Mouse (Mus musculus): Measurements from ENCODE around the gene Aarsd1. TPM values are rescaled to one million over a fixed set of nuclear protein-coding genes. Genes with fewer than 3 reads are reported as not detected.
"Not testable (repeated sequence)": the region's sequence is repeated elsewhere in the genome, so short reads cannot be mapped to it uniquely, and the experiment has no call there.

The Aarsd1 gene
- total RNA-seq, 2 experiments from 2014 or later = 16.0 to 17.1 TPM

GRCm38 (mm10) chr11:101447786-101448185 lies 30.4 kb upstream of the Aarsd1 start:
- no peak for DNase-seq

DNA sequence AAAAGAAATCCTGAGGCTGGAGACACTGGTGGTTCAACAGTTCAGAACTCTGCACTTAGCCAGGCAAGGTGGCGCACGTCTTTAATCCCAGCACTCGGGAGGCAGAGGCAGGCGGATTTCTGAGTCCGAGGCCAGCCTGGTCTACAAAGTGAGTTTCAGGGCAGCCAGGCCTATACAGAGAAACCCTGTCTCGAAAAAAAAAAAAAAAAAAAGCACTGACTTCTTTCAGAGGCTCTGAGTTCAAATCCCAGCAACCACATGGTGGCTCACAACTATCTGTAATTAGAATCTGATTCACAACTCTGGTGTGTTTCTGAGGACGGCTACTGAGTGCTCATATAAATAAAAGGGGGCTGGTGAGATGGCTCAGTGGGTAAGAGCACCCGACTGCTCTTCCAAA lies 29.4 kb upstream of the Aarsd1 start:
- DNase-seq = not testable (repeated sequence)

GRCm38 (mm10) chr11:101446319-101446718 lies 28.9 kb upstream of the Aarsd1 start:
- DNase-seq = no peak

DNA sequence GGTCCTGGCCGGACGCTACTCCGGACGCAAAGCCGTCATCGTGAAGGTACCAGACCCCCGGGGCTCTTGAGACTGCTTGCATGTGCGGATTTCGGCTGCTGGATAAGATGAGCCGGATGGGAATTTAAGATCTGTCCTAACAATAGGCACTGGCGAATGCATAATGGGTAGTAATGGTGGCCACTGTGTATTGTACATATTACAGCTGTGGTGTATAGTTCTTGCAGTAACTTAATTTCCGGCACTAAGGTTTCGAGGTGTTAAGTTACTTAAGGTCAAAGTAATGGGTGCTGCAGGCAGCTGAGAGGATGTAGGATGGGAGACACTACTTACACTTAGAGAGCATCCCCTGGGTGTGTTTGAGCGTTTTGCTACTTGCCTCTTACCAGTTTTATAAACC lies 25.3 kb upstream of the Aarsd1 start:
- no peak for DNase-seq

DNA sequence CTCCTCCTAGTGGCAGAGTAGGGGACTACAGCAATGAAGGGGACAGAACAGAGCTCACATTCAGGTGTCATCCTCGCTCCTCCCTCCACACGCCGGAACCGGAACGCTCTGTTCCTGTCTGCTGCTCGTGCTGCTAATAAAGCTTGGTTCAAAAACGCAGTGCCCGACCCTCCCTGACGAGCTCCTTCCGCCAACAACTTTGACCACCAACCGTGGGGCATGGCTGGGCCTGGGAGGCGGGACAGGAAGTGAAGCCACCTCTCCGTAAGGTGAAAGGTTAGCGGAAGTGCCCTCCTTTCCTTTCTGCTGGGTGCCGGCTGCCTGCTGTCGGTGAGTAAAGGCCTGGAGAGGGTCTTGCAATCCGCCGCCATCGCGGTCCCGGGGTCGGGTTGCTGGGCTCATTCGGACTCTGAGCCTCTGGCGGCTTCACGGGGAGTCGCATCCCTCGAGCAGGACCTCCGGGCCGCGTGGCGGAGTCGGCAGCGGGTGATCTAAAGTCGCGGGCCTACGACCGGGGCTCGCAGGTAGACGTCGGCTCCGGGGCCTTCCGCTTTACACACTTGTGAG lies 24.8 kb upstream of the Aarsd1 start, which contains the start of gene Rpl27:
Gene Rpl27, plus strand, starts transcription at position 172 of the 567 bp plus-strand sequence.
- DNase-seq = peak; percentile 98

DNA sequence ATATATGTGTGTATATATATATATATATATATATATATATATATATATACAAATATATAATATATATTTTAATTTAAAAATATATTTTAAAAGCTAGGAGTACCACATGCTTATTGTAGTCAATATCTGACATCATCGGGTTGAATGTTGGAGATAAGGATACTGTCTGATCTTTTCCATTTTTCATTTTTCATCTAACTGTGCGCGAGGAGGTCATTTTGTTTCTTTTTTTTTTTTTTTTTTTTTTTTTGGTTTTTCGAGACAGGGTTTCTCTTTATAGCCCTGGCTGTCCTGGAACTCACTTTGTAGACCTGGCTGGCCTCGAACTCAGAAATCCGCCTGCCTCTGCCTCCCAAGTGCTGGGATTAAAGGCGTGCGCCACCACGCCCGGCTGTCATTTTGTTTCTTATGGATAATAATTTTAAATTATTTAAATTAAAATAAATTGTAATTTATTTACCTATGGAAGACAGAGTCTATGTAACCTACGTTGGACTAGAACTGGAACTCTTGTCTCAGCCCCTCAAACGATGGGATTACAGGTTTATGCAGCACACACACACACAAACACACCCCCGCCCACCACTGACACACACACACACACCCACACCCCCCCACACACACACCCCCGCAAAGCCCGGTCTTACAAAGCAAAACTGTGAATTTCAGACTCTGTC lies 24.2 kb upstream of the Aarsd1 start:
- not testable (repeated sequence) for DNase-seq

DNA sequence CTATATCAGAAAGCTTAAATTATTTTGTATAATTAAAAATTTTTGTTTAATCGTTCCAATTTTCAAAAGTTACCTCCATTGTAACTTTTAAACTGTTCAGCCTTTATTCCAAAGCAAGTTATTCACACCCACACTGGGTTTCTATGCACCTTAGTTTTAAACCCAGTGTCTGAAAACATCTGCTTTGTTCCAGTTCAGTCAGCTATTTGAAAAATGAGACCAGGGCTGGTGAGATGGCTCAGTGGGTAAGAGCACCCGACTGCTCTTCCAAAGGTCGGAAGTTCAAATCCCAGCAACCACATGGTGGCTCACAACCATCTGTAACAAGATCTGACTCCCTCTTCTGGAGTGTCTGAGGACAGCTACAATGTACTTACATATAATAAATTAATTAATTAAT lies 20.6 kb upstream of the Aarsd1 start:
- not testable (repeated sequence) for DNase-seq

DNA sequence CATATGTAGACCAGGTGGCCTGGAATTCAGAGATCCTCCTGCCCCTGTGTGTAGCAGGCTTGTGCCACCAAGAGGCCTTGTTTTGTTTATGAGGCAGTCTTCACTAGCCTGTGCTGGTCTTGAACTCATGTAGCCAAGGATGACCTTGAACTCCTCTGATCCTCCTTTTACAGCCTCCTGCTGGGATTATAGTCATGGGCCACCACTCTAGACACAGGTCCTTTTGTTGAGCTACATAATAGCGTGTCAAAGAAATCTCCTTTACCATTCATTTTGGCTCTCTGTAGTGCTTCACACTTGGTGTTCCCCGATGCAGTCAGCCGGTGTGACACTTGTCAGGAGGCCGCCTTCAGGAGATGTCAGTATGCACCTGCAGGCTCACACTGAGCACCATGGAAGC lies 19.5 kb upstream of the Aarsd1 start:
- no peak for DNase-seq

GRCm38 (mm10) chr11:101435831-101436230 lies 18.4 kb upstream of the Aarsd1 start:
- DNase-seq = no peak

GRCm38 (mm10) chr11:101433396-101433795 lies 16.0 kb upstream of the Aarsd1 start:
- DNase-seq = no peak

- no peak for DNase-seq
Measured at GRCm38 (mm10) chr11:101431327-101431726, 13.9 kb upstream of the Aarsd1 start.

- no peak for DNase-seq
Measured at GRCm38 (mm10) chr11:101426165-101426564, 8.8 kb upstream of the Aarsd1 start.

DNA sequence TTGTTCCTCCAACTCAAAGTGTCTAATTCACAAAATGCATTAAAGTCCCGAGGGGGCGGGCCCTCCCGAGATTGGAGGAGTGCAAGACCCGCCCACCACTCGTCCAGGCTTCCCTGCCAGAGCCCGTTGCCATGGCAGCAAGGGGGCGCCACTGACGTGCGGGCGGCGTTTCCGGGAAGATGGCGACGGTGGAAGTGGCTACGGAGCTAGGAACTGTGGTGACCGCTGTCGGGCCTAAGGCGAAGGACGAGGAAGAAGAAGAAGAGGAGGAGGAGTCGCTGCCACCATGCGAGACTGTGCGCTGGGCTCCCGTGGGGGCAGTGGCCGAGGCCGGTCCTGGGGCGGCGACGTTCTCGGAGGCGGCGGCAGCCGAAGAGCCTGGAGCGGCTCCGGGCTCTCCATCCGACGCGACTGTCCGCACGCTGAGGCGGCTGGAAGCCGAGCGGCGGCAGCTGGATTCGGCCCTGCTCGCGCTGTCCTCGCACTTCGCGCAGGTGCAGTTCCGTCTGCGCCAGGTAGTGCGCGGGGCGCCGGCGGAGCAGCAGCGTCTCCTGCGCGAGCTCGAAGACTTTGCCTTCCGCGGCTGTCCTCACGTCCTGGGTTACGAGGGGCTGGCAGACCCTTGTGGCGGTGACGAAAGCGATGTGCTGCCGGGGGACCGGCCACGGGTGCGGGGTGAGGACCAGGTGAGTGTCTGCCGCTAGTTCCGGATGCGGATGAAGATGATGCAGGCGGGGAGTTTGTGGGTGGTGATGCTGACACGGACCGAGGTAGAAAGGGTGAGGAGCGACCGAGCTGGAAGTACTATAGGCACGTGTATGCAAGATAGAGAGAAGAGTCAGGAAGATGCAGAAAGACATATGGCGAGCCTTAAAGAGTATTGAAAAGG lies 7.8 kb upstream of the Aarsd1 start, which contains the start of the genes Rundc1 and Ptges3l:
Gene Rundc1, plus strand, starts transcription at position 161 of the 889 bp plus-strand sequence.
Gene Ptges3l, minus strand, starts transcription at position 409 of the 889 bp plus-strand sequence.
- DNase-seq = peak; percentile 95

- no peak for DNase-seq
Measured at GRCm38 (mm10) chr11:101424105-101424851, 6.9 kb upstream of the Aarsd1 start, which contains the start of gene Gm27029. Gene Gm27029 (minus strand): TSS chr11:101424796.

- no peak for DNase-seq
Measured at GRCm38 (mm10) chr11:101420148-101420547, 2.7 kb upstream of the Aarsd1 start.

GRCm38 (mm10) chr11:101419610-101420009 lies 2.2 kb upstream of the Aarsd1 start:
- DNase-seq = no peak

DNA sequence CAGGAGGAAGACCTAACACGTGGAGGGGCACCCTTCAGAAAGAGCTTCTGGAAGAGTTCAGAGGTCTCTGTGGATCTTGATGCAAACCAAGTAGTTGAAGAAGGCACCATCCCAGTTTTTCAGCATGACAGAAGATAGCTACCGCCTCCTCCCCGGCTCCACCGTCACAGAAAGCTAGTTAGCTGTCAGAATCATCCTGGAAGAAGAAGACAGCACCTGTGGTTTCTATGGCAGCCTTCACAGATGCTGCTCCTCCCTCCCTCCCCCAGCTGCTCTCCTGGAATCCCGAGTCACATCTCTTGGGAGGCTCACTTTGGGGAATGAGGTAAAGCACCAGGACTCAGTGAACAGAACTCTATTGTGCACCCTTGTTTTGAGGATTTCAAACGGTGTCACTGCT lies 1.6 kb upstream of the Aarsd1 start:
- DNase-seq = no peak

- DNase-seq = no peak
Measured at GRCm38 (mm10) chr11:101416433-101417100, 848 bp downstream of the Aarsd1 start.

- DNase-seq = no peak
Measured at GRCm38 (mm10) chr11:101415306-101415705, 2.1 kb downstream of the Aarsd1 start.

DNA sequence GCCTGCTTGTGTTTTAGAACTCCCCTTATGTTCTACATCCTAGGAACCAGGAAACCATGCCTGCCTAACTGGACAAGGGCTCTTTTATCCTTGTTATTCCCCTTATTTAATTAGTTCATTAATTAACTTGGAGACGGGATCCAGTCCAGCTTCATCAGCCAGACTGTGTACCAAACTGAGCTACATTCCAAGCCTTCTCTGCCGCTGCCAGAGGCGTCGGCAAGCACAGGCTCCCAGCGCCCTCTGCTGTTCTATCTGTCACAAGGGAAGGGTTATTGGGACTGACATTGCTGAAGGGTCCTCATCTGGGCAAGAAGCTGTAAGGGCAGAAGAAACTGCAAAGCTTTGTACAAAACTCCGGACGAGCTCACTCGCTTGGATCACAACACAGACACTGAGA lies 22.3 kb downstream of the Aarsd1 start:
- peak; percentile 41 for DNase-seq

DNA sequence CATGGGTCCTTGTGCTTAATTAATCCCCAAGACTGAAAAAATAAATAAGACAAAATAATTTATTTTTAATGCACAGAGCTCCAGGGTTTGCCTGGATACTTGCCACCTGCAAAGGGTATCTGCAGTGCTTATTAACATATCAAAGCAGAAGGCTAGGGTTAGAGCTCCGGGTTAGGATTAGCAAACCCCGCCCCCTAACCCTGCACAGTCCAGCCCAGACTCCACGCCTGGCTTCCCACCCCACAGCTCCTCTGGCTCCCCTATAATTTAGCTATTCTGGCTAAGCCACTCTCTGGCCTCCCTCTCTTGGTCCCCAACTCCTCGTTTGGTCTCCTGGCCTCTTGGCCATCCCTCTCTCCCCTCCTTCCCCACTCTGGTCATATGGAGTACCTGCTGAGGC lies 35.6 kb downstream of the Aarsd1 start:
- DNase-seq = no peak
